Mouse (Mus musculus) myocyte (in vitro differentiated cells): Measurements from ENCODE around the gene Cacnb3.
A peak's percentile ranks its signal among the peaks of the same experiment; 100 is the strongest.

Experiments used
- E2F4 ChIP-seq: IDR thresholded peaks from one replicate; pipeline ENCODE4 v1.6.1; 2011; ENCODE audit warnings: mild to moderate bottlenecking, control low read depth, moderate library complexity; ENCODE audit not compliant: insufficient read depth
- MAX ChIP-seq: IDR thresholded peaks from one replicate; pipeline ENCODE4 v1.6.1; 2011; ENCODE audit warnings: low read depth, mild to moderate bottlenecking, control low read depth
- MYOD1 ChIP-seq, 3 experiments: IDR thresholded peaks; one replicate each; pipeline ENCODE4 v1.6.1; 2011; ENCODE audit warnings: control low read depth in 2 of 3, low read depth in 2 of 3, mild to moderate bottlenecking in 2 of 3, moderate library complexity in 1 of 3; ENCODE audit not compliant: insufficient read length in 2 of 3, control insufficient read depth in 1 of 3
- POLR2A ChIP-seq: IDR thresholded peaks from one replicate; pipeline ENCODE4 v1.6.1; 2011; ENCODE audit warnings: low read depth, mild to moderate bottlenecking, control low read depth, moderate library complexity; ENCODE audit not compliant: insufficient read length
- POLR2AphosphoS2 ChIP-seq: IDR thresholded peaks from one replicate; pipeline ENCODE4 v1.6.1; 2011; ENCODE audit warnings: low read depth, control low read depth; ENCODE audit not compliant: insufficient read length
- SRF ChIP-seq: IDR thresholded peaks from one replicate; pipeline ENCODE4 v1.6.1; 2011; ENCODE audit warnings: low read depth; ENCODE audit not compliant: control insufficient read depth, insufficient read length
- USF1 ChIP-seq: IDR thresholded peaks from one replicate; pipeline ENCODE4 v1.6.1; 2011; ENCODE audit warnings: low read depth, mild to moderate bottlenecking, control low read depth, moderate library complexity

DNA sequence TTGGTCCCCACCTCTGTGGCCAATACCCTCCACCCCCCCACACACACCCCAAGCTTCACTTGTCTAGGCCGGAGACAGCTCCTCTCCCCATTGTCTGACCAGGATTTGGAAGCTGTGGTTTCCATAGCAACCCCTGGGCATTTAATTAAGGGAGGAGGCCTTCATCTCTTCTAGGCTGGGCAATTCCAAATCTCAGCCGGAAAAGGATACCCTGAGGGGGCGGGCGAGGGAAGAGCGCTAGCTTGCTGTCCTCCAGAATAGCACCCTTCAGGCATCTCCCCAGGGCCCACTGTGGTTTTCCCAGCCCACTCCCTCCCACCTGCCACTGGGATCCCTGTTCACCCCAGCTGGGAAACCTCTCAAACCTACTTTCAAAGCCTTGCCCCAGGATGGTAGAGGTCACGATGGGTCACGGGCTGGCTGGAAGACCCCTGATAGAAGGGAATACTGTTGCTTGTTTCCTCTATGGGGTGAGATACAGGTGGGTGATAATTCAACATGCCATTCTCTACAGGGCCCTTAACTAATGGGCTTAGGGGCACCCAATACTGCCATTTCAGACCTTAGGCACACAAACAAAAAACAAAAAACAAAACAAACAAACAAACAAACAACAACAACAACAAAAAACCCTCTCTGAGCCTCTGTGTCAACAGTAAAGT, 61.0 kb downstream of the Cacnb3 start:
- no peak for TF ChIP-seq MAX
- TF ChIP-seq POLR2A = no peak
- no peak for TF ChIP-seq SRF
- TF ChIP-seq MYOD1 (IDR thresholded peaks at IDR 0.05; ENCODE audit: control insufficient read depth in 1 of 3, insufficient read length in 2 of 3, low read depth in 2 of 3) = peak in 2 of 3 experiments; percentile 38 to 77
- no peak for TF ChIP-seq E2F4
- TF ChIP-seq POLR2AphosphoS2 = no peak
- no peak for TF ChIP-seq USF1
